Mouse (Mus musculus): ENCODE measurements around the gene Cct8. TPM values are rescaled to one million over a fixed set of nuclear protein-coding genes. Genes with fewer than 3 reads are reported as not detected.

Cct8 gene
- 145 TPM for total RNA-seq (2023)

GRCm38 (mm10) chr16:87495716-87496447 lies at the start of gene Cct8:
Cct8 (minus strand) TSS chr16:87495873.

GRCm38 (mm10) chr16:87454419-87455179 lies 41.1 kb downstream of the Cct8 start, which contains the start of gene Usp16:
Usp16 (plus strand) TSS chr16:87454703.

GRCm38 (mm10) chr16:87440184-87440686 lies 55.4 kb downstream of the Cct8 start, which contains the start of gene Rwdd2b:
Rwdd2b (minus strand) TSS chr16:87440573.

Other genes starting within 250 kb of the Cct8 start
- 28.9 TPM for gene N6amt1, start 141.7 kb downstream of the Cct8 start, total RNA-seq (2023)
- 45.7 TPM for gene Ltn1, start 63.3 kb downstream of the Cct8 start, total RNA-seq (2023)
- gene Rwdd2b, start 55.3 kb downstream of the Cct8 start, total RNA-seq (2023): 8.3 TPM
- 112 TPM for gene Usp16, start 41.2 kb downstream of the Cct8 start, total RNA-seq (2023)
- gene Map3k7cl, start 57.5 kb upstream of the Cct8 start, total RNA-seq (2023): not detected
- 29.1 TPM for gene Bach1, start 203.1 kb upstream of the Cct8 start, total RNA-seq (2023)

All from CD8-positive naive resting alpha-beta T cell, adult 57 days (primary cell).